Mouse (Mus musculus) c-Kit-negative CD71-positive TER-119-positive erythroid progenitor cells, embryonic 14.5 days (primary cell): ENCODE measurements around the gene Rgs10.

ENCODE experiments used
- DNase-seq: peaks from one replicate; pipeline ENCODE4 v3.0.0-alpha.2; 2013; ENCODE audit warnings: low read depth, low spot score

The Rgs10 gene

GRCm38 (mm10) chr7:128417930-128418779 lies at the start of gene Rgs10:
Gene Rgs10, minus strand, starts transcription at chr7:128418758.
- peak; percentile 38 for DNase-seq

GRCm38 (mm10) chr7:128462406-128462805 lies 43.8 kb upstream of the Rgs10 start:
- no peak for DNase-seq

GRCm38 (mm10) chr7:128461285-128462215 lies 43.0 kb upstream of the Rgs10 start, which contains the start of gene Tial1:
Gene Tial1, minus strand, starts transcription at chr7:128461717.
- peak; percentile 93 for DNase-seq

GRCm38 (mm10) chr7:128460865-128461228 lies 42.3 kb upstream of the Rgs10 start:
- DNase-seq = peak; percentile 36

- peak; percentile 69 for DNase-seq
These were observed 41.7 kb upstream of the Rgs10 start for GRCm38 (mm10) chr7:128460131-128460864.

- no peak for DNase-seq
These were observed 41.2 kb upstream of the Rgs10 start for GRCm38 (mm10) chr7:128459791-128460130.

- no peak for DNase-seq
These were observed 39.5 kb upstream of the Rgs10 start for GRCm38 (mm10) chr7:128458011-128458410.

GRCm38 (mm10) chr7:128452731-128453130 lies 34.2 kb upstream of the Rgs10 start:
- DNase-seq = no peak

- no peak for DNase-seq
These were observed 22.0 kb upstream of the Rgs10 start for GRCm38 (mm10) chr7:128440584-128440983.

- DNase-seq = no peak
These were observed 20.7 kb upstream of the Rgs10 start for GRCm38 (mm10) chr7:128439251-128439650.

GRCm38 (mm10) chr7:128438131-128438530 lies 19.6 kb upstream of the Rgs10 start:
- DNase-seq = no peak

- no peak for DNase-seq
These were observed 14.7 kb upstream of the Rgs10 start for GRCm38 (mm10) chr7:128433213-128433612.

- no peak for DNase-seq
These were observed 14.0 kb upstream of the Rgs10 start for GRCm38 (mm10) chr7:128432574-128432973.

- DNase-seq = no peak
These were observed 3.9 kb upstream of the Rgs10 start for GRCm38 (mm10) chr7:128422491-128422890.

- no peak for DNase-seq
These were observed 3.1 kb upstream of the Rgs10 start for GRCm38 (mm10) chr7:128421701-128422100.

GRCm38 (mm10) chr7:128419690-128420089 lies 1.1 kb upstream of the Rgs10 start:
- DNase-seq = no peak

- peak; percentile 24 for DNase-seq
These were observed 1.2 kb downstream of the Rgs10 start for GRCm38 (mm10) chr7:128417226-128417929.

- DNase-seq = no peak
These were observed 1.9 kb downstream of the Rgs10 start for GRCm38 (mm10) chr7:128416664-128417063.

- DNase-seq = no peak
These were observed 4.1 kb downstream of the Rgs10 start for GRCm38 (mm10) chr7:128414433-128414832.

- DNase-seq = no peak
These were observed 6.3 kb downstream of the Rgs10 start for GRCm38 (mm10) chr7:128412071-128412833.
